Mouse (Mus musculus) heart, postnatal 0 days (tissue): ENCODE data around the gene Tmem192. TPM values are rescaled to one million over a fixed set of nuclear protein-coding genes. Genes with fewer than 3 reads are reported as not detected.

Source experiments
- ATAC-seq: fragments of 200-750 bp; cut with Nextera tagmentation; 2 replicates; pipeline ENCODE4 v1.8.0; 2017; ENCODE audit warnings: low read depth, moderate number of reproducible peaks, moderate library complexity; ENCODE audit not compliant: insufficient read depth
- DNase-seq: peaks from one replicate; pipeline ENCODE4 v3.0.0-alpha.2; 2016; ENCODE audit warnings: low spot score
- H3K27ac ChIP-seq: fragments of 300-500 bp; sonication (generic); 2 replicates; pipeline ENCODE4 v1.5.1; 2014; ENCODE audit warnings: low read depth, mild to moderate bottlenecking
- H3K27me3 ChIP-seq: fragments of 300-500 bp; sonication (generic); 2 replicates; pipeline ENCODE4 v1.6.1; 2014; ENCODE audit warnings: low read length, mixed read lengths; ENCODE audit not compliant: control insufficient read depth, insufficient read depth
- H3K36me3 ChIP-seq: fragments of 300-500 bp; sonication (generic); replicated peaks from 2 replicates; pipeline ENCODE4 v1.6.1; 2014; ENCODE audit warnings: low read length, mixed read lengths; ENCODE audit not compliant: control insufficient read depth, insufficient read depth
- H3K4me1 ChIP-seq: fragments of 300-500 bp; sonication (generic); 2 replicates; pipeline ENCODE4 v1.6.1; 2014; ENCODE audit warnings: antibody characterized with exemption; ENCODE audit not compliant: control insufficient read depth, insufficient read depth
- H3K4me2 ChIP-seq: fragments of 300-500 bp; sonication (generic); 2 replicates; pipeline ENCODE4 v1.6.1; 2014; ENCODE audit warnings: low read depth, mild to moderate bottlenecking, low read length, moderate library complexity
- H3K4me3 ChIP-seq: fragments of 300-500 bp; sonication (generic); 2 replicates; pipeline ENCODE4 v1.5.1; 2014; ENCODE audit warnings: low read depth, low read length
- H3K9ac ChIP-seq: fragments of 300-500 bp; sonication (generic); replicated peaks from 2 replicates; pipeline ENCODE4 v1.6.1; 2014; ENCODE audit warnings: low read depth, low read length, mixed read lengths
- H3K9me3 ChIP-seq: fragments of 300-500 bp; sonication (generic); replicated peaks from 2 replicates; pipeline ENCODE4 v1.6.1; 2016; ENCODE audit warnings: low read length; ENCODE audit not compliant: control insufficient read depth
- CTCF ChIP-seq: IDR thresholded peaks from 2 replicates; pipeline ENCODE4 v1.5.1; 2016; ENCODE audit warnings: antibody characterized with exemption, control low read depth, low read depth
- EP300 ChIP-seq: IDR thresholded peaks from 2 replicates; pipeline ENCODE4 v1.6.1; 2016; ENCODE audit warnings: antibody characterized with exemption, low read depth
- WGBS: fragments of 180-500 bp; shearing (Covaris S2); extraction: QIAGEN DNeasy Blood & Tissue Kit; methylation state at CpG from one replicate; pipeline ENCODE4 v1.1.7; 2014; 5-methylcytosine and 5-hydroxymethylcytosine counted together
- polyA plus RNA-seq: library from polyadenylated mRNA; unstranded; fragments of >200 nt; fragmentation: Nextera tagmentation; extraction: Ambion mirVana; gene quantifications from 2 replicates; pipeline ENCODE4 v1.2.1, GENCODE M21; 2015
- total RNA-seq: library from RNA; depleted of rRNA; stranded (reverse); fragments of >200 nt; gene quantifications from 2 replicates; pipeline ENCODE4 v1.2.3, GENCODE M21; 2014; ENCODE audit warnings: low replicate concordance

The Tmem192 gene
- total and polyA plus RNA-seq, 2 experiments from 2014 or later, result 37.2 to 97.7 TPM

GRCm38 (mm10) chr8:64945606-64946005, 1.4 kb upstream of the Tmem192 start:
- H3K36me3 ChIP-seq, result no peaks in the 10 kb centered on the region
- H3K27ac ChIP-seq, result no peak overlapping the region
- ATAC-seq (no peak), DNase-seq (no peak)
- H3K27me3 ChIP-seq, result 0 out of 2 replicates have a peak, but pooled peaks cover 5% of the 10 kb centered on the region
- no peak overlapping the region for H3K9ac ChIP-seq
- H3K4me3 ChIP-seq, result no peak overlapping the region
- H3K9me3 ChIP-seq, result no peaks in the 10 kb centered on the region
- no peak overlapping the region for H3K4me2 ChIP-seq
- WGBS, result 70% methylated on average over 7 of the region's 7 CpGs
- no peak for TF ChIP-seq EP300
- TF ChIP-seq CTCF, result no peak
- no peaks in the 10 kb centered on the region for H3K4me1 ChIP-seq

- Histone ChIP-seq H3K4me1 (no peaks in the 10 kb centered on the region), H3K27ac (no peak overlapping the region), H3K9me3 (no peaks in the 10 kb centered on the region), H3K9ac (peak overlapping the region; percentile 68; the same call in 1 of the 2 replicates), H3K36me3 (no peaks in the 10 kb centered on the region), H3K4me2 (peak overlapping the region; percentile 64), H3K4me3 (peak overlapping the region; percentile 74), H3K27me3 (0 out of 2 replicates have a peak, but pooled peaks cover 5% of the 10 kb centered on the region)
- TF ChIP-seq EP300 (no peak), CTCF (no peak)
- whole genome bisulfite sequencing, result 40% methylated on average over 8 of the region's 8 CpGs
- ATAC-seq, result no peak
- no peak for DNase-seq
Observed at GRCm38 (mm10) chr8:64946441-64946819, 555 bp upstream of the Tmem192 start.

- TF ChIP-seq CTCF (no peak), EP300 (no peak)
- ATAC-seq (no peak), DNase-seq (no peak)
- Histone ChIP-seq H3K27me3 (no peaks in the 10 kb centered on the region), H3K4me2 (peak overlapping the region; percentile 64), H3K36me3 (no peaks in the 10 kb centered on the region), H3K9me3 (no peaks in the 10 kb centered on the region), H3K4me3 (peak overlapping the region; percentile 74), H3K9ac (peak overlapping the region; percentile 68), H3K4me1 (no peaks in the 10 kb centered on the region), H3K27ac (peak overlapping the region; percentile 88)
- 7% methylated on average over 10 of the region's 10 CpGs for WGBS
Observed at GRCm38 (mm10) chr8:64947698-64948034, 681 bp downstream of the Tmem192 start.

DNA sequence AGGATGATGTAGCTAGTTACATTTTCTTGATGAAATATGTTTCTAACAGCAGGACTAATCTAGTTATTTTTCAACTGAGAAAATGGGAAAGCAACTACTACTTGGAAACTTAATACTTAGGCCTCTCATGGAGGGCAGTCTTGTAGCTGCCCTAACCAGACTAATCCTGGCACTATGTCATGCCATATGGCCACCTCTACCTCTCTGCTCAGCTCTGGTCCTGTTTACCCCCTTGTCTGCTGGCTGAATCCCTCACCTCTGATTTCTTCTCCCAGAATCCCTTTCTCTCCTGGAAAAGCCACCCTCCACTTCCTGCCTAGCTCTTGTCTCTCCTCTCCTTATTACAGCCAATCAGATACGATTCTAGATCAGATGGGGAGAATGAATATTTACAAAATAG, 1.4 kb downstream of the Tmem192 start:
- no peak overlapping the region for H3K4me2 ChIP-seq
- no peaks in the 10 kb centered on the region for H3K4me1 ChIP-seq
- H3K36me3 ChIP-seq, result no peaks in the 10 kb centered on the region
- WGBS, result 88% methylated on average over 1 of the region's 1 CpGs
- no peak overlapping the region for H3K9ac ChIP-seq
- H3K27ac ChIP-seq, result no peak overlapping the region
- no peak for ATAC-seq
- no peak overlapping the region for H3K4me3 ChIP-seq
- H3K27me3 ChIP-seq, result no peaks in the 10 kb centered on the region
- no peak for DNase-seq
- TF ChIP-seq CTCF, result no peak
- TF ChIP-seq EP300, result no peak
- no peaks in the 10 kb centered on the region for H3K9me3 ChIP-seq

DNA sequence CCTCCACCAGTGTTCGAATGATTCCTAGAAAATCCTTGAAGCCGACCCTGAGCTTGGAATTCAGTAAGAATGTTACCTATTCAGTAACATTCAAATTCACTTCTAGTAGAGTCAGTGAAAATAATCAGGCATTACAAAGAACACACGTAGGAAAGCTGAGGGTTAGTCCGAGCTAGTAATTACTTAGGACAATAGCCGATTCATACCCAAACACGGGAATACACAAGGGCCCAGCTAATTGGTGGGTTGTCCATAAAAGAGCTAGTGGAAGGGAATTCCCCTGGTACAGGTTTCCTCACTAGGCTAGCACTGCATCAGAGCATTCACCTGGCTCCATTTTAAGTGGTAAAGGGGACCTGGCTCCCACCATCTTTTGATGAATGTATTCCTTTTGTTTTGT, 5.1 kb downstream of the Tmem192 start:
- DNase-seq, result no peak
- Histone ChIP-seq H3K27ac (no peak overlapping the region), H3K9me3 (no peaks in the 10 kb centered on the region), H3K4me2 (no peak overlapping the region), H3K4me1 (no peaks in the 10 kb centered on the region), H3K4me3 (no peak overlapping the region), H3K36me3 (no peaks in the 10 kb centered on the region), H3K27me3 (no peaks in the 10 kb centered on the region), H3K9ac (no peak overlapping the region)
- WGBS, result 90% methylated on average over 6 of the region's 6 CpGs
- ATAC-seq, result no peak
- no peak for TF ChIP-seq CTCF
- TF ChIP-seq EP300, result no peak

DNA sequence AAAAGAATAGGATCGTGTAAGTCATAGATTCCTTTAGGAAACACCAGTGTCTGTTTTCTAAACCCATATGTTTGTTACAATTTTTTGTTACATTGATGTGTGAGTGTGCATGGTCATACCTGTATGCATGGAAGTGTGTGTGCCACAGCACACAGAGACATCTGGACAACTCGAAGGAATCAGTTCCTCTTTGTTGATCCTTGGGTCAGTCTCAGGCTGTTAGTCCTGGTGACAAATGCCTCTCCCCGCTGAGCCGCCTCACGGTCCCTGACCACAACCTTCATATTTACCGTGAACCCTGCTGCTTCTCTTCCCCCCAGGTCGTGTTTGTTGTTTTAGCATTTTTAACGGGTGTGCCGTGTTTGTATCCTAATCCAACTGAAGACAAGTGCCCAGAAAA, 12.0 kb downstream of the Tmem192 start:
- no peak for DNase-seq
- H3K4me3 ChIP-seq, result no peak overlapping the region
- WGBS, result 88% methylated on average over 9 of the region's 9 CpGs
- ATAC-seq, result no peak
- no peaks in the 10 kb centered on the region for H3K27me3 ChIP-seq
- H3K4me1 ChIP-seq, result no peaks in the 10 kb centered on the region
- TF ChIP-seq CTCF, result no peak
- TF ChIP-seq EP300, result no peak
- H3K27ac ChIP-seq, result no peak overlapping the region
- no peak overlapping the region for H3K4me2 ChIP-seq
- no peaks in the 10 kb centered on the region for H3K9me3 ChIP-seq
- no peak overlapping the region for H3K9ac ChIP-seq
- peaks cover 33% of the 10 kb centered on the region for H3K36me3 ChIP-seq
